Mouse (Mus musculus): ENCODE results near the gene Spata33. TPM values are rescaled to one million over a fixed set of nuclear protein-coding genes. Genes with fewer than 3 reads are reported as not detected.
"Not testable (repeated sequence)": the region's sequence is repeated elsewhere in the genome, so short reads cannot be mapped to it uniquely, and the experiment has no call there.

Spata33 gene
- polyA plus RNA-seq, 1 experiment from 2014 or later, result 5.9 TPM

DNA sequence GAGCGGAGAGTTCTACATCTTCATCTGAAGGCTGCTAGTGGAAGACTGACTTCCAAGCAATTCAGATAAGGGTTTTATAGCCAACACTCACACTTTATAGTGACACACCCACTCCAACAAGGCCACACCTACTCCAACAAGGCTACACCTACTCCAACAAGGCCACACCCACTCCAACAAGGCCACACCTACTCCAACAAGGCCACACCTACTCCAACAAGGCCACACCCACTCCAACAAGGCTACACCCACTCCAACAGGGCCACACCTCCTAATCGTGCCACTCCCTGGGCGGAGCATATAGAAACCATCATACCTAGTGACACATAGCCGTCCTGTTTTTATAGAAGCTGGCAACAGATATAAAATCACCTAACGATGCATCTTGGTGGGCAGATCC, 15.6 kb upstream of the Spata33 start:
- not testable (repeated sequence) for DNase-seq (ENCODE audit: low spot score)
- WGBS, result 80% methylated on average over 5 of the region's 5 CpGs

DNA sequence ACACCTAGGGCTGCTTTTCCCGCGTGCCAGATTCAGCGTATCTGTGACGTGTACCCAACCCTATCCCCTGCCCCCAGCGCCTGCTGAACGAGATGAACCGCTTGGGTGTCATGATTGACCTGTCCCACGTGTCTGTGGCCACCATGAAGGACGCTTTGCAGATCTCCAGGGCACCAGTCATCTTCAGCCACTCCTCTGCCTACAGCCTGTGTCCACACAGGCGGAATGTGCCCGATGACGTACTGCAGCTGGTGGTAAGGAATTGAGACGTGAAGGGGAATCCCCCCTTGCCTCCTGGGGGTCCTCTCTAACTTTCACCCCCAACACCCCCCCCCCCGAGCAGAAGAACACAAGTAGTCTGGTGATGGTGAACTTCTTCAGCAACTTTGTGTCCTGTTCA, 12.8 kb upstream of the Spata33 start:
- H3K4me3 ChIP-seq (ENCODE audit: low read depth, low read length), result no peak overlapping the region
- H3K4me2 ChIP-seq (ENCODE audit: low read depth, low read length, severe bottlenecking), result no peak overlapping the region
- ATAC-seq (replicated peaks; ENCODE audit: low FRiP score), result no peak
- H3K9ac ChIP-seq (ENCODE audit: low read length), result no peak overlapping the region
- H3K27ac ChIP-seq (ENCODE audit: low read depth, low read length), result no peak overlapping the region
- no peak for DNase-seq (ENCODE audit: low spot score)
- WGBS, result 77% methylated on average over 14 of the region's 14 CpGs
- H3K9me3 ChIP-seq (ENCODE audit: control insufficient read depth, low read length), result no peaks in the 10 kb centered on the region
- H3K27me3 ChIP-seq (ENCODE audit: control insufficient read depth, insufficient read depth, low read length), result no peaks in the 10 kb centered on the region
- H3K36me3 ChIP-seq (ENCODE audit: control insufficient read depth, insufficient read depth, low read length), result no peaks in the 10 kb centered on the region
- no peaks in the 10 kb centered on the region for H3K4me1 ChIP-seq (replicated peaks; ENCODE audit: control insufficient read depth, insufficient read depth, low read length)

More for the DNA sequence above, 15.6 kb upstream of the Spata33 start:
- not testable (repeated sequence) for H3K4me3 ChIP-seq (ENCODE audit: low read depth, low read length); ATAC-seq (replicated peaks; ENCODE audit: low FRiP score); H3K27me3 ChIP-seq (ENCODE audit: control insufficient read depth, insufficient read depth, low read length); H3K9me3 ChIP-seq (ENCODE audit: control insufficient read depth, low read length); H3K9ac ChIP-seq (ENCODE audit: low read length); H3K36me3 ChIP-seq (ENCODE audit: control insufficient read depth, insufficient read depth, low read length); H3K4me1 ChIP-seq (replicated peaks; ENCODE audit: control insufficient read depth, insufficient read depth, low read length); H3K4me2 ChIP-seq (ENCODE audit: low read depth, low read length, severe bottlenecking); H3K27ac ChIP-seq (ENCODE audit: low read depth, low read length)

DNA sequence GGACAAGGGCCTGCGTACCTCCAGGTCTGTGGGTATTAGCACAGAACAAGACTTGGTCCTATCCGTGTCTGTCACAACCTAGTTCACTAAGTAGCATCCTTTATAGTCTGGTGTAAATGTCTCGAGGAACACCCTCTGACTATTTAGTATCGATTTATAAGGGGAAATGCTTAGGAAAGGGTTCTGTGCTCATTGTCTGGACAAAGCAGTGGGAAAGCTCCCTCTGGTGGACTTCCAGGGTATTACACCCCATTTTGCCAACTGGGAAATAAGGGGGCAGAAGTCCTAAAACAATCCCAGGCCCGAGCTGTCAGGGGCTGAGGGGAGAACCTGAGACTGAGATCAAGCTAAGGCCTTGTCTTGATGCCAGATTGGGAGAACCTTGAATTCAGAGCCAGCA, 10.3 kb upstream of the Spata33 start:
- H3K27me3 ChIP-seq (ENCODE audit: control insufficient read depth, insufficient read depth, low read length), result no peaks in the 10 kb centered on the region
- 27% methylated on average over 5 of the region's 5 CpGs for WGBS
- H3K4me2 ChIP-seq (ENCODE audit: low read depth, low read length, severe bottlenecking), result no peak overlapping the region
- H3K9me3 ChIP-seq (ENCODE audit: control insufficient read depth, low read length), result no peaks in the 10 kb centered on the region
- H3K9ac ChIP-seq (ENCODE audit: low read length), result no peak overlapping the region
- no peak overlapping the region for H3K27ac ChIP-seq (ENCODE audit: low read depth, low read length)
- no peaks in the 10 kb centered on the region; the same call in 1 of the 2 replicates for H3K36me3 ChIP-seq (ENCODE audit: control insufficient read depth, insufficient read depth, low read length)
- H3K4me3 ChIP-seq (ENCODE audit: low read depth, low read length), result no peak overlapping the region
- ATAC-seq (replicated peaks; ENCODE audit: low FRiP score) (no peak), DNase-seq (ENCODE audit: low spot score) (peak; percentile 85)
- no peaks in the 10 kb centered on the region for H3K4me1 ChIP-seq (replicated peaks; ENCODE audit: control insufficient read depth, insufficient read depth, low read length)

DNA sequence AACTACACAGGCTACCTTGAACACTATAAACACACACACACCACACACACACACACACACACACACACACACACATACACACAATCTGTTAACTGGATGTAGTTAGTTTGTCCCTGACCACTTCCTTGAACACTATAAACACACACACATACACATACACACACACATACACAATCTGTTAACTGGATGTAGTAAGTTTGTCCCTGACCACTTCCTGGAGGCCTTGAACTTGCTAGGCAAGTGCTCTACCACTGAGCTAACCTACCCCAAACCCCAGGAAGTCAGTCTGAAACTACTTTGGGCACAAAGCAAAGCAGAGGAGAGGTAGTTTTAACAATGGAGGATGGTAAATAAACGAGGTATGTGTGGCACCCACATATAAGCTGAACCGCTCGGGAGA, 9.1 kb upstream of the Spata33 start:
- DNase-seq (ENCODE audit: low spot score) (no peak), ATAC-seq (replicated peaks; ENCODE audit: low FRiP score) (no peak)
- Histone ChIP-seq H3K4me2 (ENCODE audit: low read depth, low read length, severe bottlenecking) (no peak overlapping the region), H3K36me3 (ENCODE audit: control insufficient read depth, insufficient read depth, low read length) (no peaks in the 10 kb centered on the region; the same call in 1 of the 2 replicates), H3K27me3 (ENCODE audit: control insufficient read depth, insufficient read depth, low read length) (no peaks in the 10 kb centered on the region), H3K9ac (ENCODE audit: low read length) (no peak overlapping the region), H3K4me3 (ENCODE audit: low read depth, low read length) (no peak overlapping the region), H3K27ac (ENCODE audit: low read depth, low read length) (no peak overlapping the region), H3K9me3 (ENCODE audit: control insufficient read depth, low read length) (no peaks in the 10 kb centered on the region), H3K4me1 (replicated peaks; ENCODE audit: control insufficient read depth, insufficient read depth, low read length) (no peaks in the 10 kb centered on the region)
- WGBS, result 94% methylated on average over 3 of the region's 3 CpGs

DNA sequence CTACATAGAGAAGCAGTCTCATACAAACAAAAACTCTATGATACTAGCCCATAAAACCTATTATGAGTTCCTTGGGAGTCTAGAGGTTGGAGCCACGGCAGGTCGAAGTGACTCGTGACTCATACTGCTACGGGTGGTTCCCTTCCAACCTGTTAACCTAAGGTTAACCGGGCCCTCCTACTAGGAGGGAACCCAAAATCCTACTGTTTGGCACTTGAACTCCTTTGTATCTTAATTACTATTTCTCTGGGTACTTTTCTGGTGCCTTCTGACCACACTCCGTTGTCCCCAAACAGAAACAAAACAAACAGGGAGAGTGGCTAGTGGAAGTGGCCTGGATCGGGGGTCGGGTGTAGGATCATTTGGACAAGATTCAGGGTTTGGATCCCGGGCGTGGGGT, 756 bp upstream of the Spata33 start:
- Histone ChIP-seq H3K27ac (ENCODE audit: low read depth, low read length) (no peak overlapping the region), H3K4me2 (ENCODE audit: low read depth, low read length, severe bottlenecking) (peak overlapping the region; percentile 94), H3K9ac (ENCODE audit: low read length) (peak overlapping the region; percentile 89), H3K4me1 (replicated peaks; ENCODE audit: control insufficient read depth, insufficient read depth, low read length) (peaks cover 13% of the 10 kb centered on the region; the same call in 1 of the 2 replicates), H3K36me3 (ENCODE audit: control insufficient read depth, insufficient read depth, low read length) (peaks cover 2% of the 10 kb centered on the region; the same call in 1 of the 2 replicates), H3K9me3 (ENCODE audit: control insufficient read depth, low read length) (no peaks in the 10 kb centered on the region), H3K27me3 (ENCODE audit: control insufficient read depth, insufficient read depth, low read length) (no peaks in the 10 kb centered on the region), H3K4me3 (ENCODE audit: low read depth, low read length) (peak overlapping the region; percentile 94)
- WGBS, result 56% methylated on average over 10 of the region's 10 CpGs
- ATAC-seq (replicated peaks; ENCODE audit: low FRiP score) (no peak), DNase-seq (ENCODE audit: low spot score) (no peak)

DNA sequence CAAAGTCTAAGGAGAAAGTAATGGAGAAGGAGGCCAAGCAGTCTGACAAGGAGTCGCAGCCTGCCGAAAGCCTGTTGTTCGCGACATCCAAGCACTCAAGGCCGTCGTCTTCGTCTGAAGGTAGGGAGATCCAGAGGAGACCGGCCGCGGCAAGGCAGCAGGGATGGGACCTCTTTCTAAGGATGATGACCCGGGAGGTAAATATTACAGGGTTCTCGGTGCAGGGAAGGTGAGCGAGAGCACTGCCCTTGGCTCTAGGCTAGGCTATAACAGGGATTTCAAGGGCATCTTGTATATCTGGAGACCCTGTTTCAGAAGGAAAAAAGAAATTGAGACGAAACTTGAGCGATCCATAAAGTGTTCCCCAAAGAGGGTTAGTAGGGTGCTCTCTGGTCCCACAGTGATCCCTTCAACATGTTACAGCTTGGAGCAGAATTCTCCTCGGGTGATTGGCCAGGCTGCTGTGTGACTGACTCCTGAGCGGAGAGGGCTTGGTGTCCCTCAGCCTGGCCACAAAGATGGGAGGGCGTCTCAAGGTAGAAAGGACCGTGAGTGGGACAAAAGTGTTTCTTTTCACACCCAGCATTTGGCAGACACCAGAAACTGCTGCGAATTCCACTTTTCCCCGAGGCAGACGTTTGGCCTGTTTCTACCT, 613 bp downstream of the Spata33 start:
- Histone ChIP-seq H3K27ac (ENCODE audit: low read depth, low read length) (peak overlapping the region; percentile 9; the same call in 1 of the 2 replicates), H3K9ac (ENCODE audit: low read length) (peak overlapping the region; percentile 54), H3K4me1 (replicated peaks; ENCODE audit: control insufficient read depth, insufficient read depth, low read length) (peaks cover 13% of the 10 kb centered on the region; the same call in 1 of the 2 replicates), H3K27me3 (ENCODE audit: control insufficient read depth, insufficient read depth, low read length) (no peaks in the 10 kb centered on the region), H3K4me2 (ENCODE audit: low read depth, low read length, severe bottlenecking) (peak overlapping the region; percentile 94), H3K36me3 (ENCODE audit: control insufficient read depth, insufficient read depth, low read length) (peaks cover 2% of the 10 kb centered on the region; the same call in 1 of the 2 replicates), H3K4me3 (ENCODE audit: low read depth, low read length) (peak overlapping the region; percentile 94), H3K9me3 (ENCODE audit: control insufficient read depth, low read length) (no peaks in the 10 kb centered on the region)
- no peak; the same call in 1 of the 2 replicates for ATAC-seq (replicated peaks; ENCODE audit: low FRiP score)
- no peak for DNase-seq (ENCODE audit: low spot score)
- 24% methylated on average over 22 of the region's 22 CpGs for WGBS

DNA sequence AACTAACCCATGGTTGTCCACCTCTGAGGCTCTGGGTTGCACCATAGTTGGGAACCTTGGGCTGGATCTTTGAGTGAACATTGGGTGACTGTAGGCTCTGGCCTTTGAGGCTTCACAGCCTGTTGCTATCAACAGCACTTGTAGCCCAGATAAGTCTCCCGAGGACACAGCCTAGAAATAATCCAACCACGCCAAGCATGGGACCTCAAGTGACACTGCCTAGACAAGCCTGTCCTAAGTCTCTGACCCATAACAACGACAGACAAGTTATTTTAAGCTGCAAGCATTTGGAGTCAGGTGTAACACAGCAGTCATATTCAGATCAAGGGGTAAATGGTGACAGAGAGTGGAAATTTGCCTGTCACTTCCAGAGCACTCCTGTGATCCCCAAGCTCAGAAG, 2.8 kb downstream of the Spata33 start:
- Histone ChIP-seq H3K4me3 (ENCODE audit: low read depth, low read length) (no peak overlapping the region), H3K4me1 (replicated peaks; ENCODE audit: control insufficient read depth, insufficient read depth, low read length) (peaks cover 13% of the 10 kb centered on the region; the same call in 1 of the 2 replicates), H3K9me3 (ENCODE audit: control insufficient read depth, low read length) (no peaks in the 10 kb centered on the region), H3K36me3 (ENCODE audit: control insufficient read depth, insufficient read depth, low read length) (no peaks in the 10 kb centered on the region), H3K9ac (ENCODE audit: low read length) (no peak overlapping the region), H3K27me3 (ENCODE audit: control insufficient read depth, insufficient read depth, low read length) (no peaks in the 10 kb centered on the region), H3K27ac (ENCODE audit: low read depth, low read length) (no peak overlapping the region), H3K4me2 (ENCODE audit: low read depth, low read length, severe bottlenecking) (no peak overlapping the region)
- 88% methylated on average over 3 of the region's 3 CpGs for WGBS
- DNase-seq (ENCODE audit: low spot score) (no peak), ATAC-seq (replicated peaks; ENCODE audit: low FRiP score) (no peak)

DNA sequence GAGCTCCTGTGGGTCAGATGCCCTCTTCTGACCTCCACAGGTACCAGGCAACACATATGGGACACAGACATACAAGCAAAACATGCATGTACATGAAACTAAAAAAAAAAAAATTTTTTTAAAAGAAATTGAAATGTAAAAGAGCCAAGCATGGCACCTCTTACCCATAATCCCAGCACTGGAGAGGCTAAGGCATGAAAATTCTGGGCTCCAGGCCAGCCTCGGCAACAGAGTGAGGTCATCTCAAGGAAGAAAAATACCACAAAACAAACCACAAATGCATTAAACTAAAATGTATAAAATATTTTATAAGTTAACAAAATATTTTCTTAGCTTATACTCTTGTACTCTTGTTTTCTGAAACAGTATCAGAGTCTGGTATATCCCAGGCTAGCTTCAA, 8.3 kb downstream of the Spata33 start:
- no peak overlapping the region for H3K27ac ChIP-seq (ENCODE audit: low read depth, low read length)
- H3K36me3 ChIP-seq (ENCODE audit: control insufficient read depth, insufficient read depth, low read length), result no peaks in the 10 kb centered on the region
- ATAC-seq (replicated peaks; ENCODE audit: low FRiP score) (no peak), DNase-seq (ENCODE audit: low spot score) (no peak)
- H3K4me2 ChIP-seq (ENCODE audit: low read depth, low read length, severe bottlenecking), result no peak overlapping the region
- H3K9me3 ChIP-seq (ENCODE audit: control insufficient read depth, low read length), result no peaks in the 10 kb centered on the region
- peaks cover 9% of the 10 kb centered on the region; the same call in 1 of the 2 replicates for H3K4me1 ChIP-seq (replicated peaks; ENCODE audit: control insufficient read depth, insufficient read depth, low read length)
- WGBS, result 92% methylated on average over 1 of the region's 1 CpGs
- no peaks in the 10 kb centered on the region for H3K27me3 ChIP-seq (ENCODE audit: control insufficient read depth, insufficient read depth, low read length)
- no peak overlapping the region for H3K9ac ChIP-seq (ENCODE audit: low read length)
- no peak overlapping the region for H3K4me3 ChIP-seq (ENCODE audit: low read depth, low read length)

All from forebrain, embryonic 11.5 days (tissue).